Mouse (Mus musculus) heart, postnatal 0 days (tissue): ENCODE results near the gene Shroom3.
A peak's percentile ranks its signal among the peaks of the same experiment; 100 is the strongest.

Experiments used
- CTCF ChIP-seq: IDR thresholded peaks from 2 replicates; pipeline ENCODE4 v1.5.1; 2016; ENCODE audit warnings: antibody characterized with exemption, control low read depth, low read depth
- EP300 ChIP-seq: IDR thresholded peaks from 2 replicates; pipeline ENCODE4 v1.6.1; 2016; ENCODE audit warnings: antibody characterized with exemption, low read depth

- TF ChIP-seq CTCF: peak; percentile 95
- no peak for TF ChIP-seq EP300
Measured at GRCm38 (mm10) chr5:92656256-92656655, 27.0 kb upstream of the Shroom3 start.
